Mouse (Mus musculus) limb, embryonic 12.5 days (tissue): Measurements from ENCODE around the gene Bpnt1. TPM values are rescaled to one million over a fixed set of nuclear protein-coding genes. Genes with fewer than 3 reads are reported as not detected.

Experiments used
- ATAC-seq: fragments of 200-750 bp; cut with Nextera tagmentation; 2 replicates; pipeline ENCODE4 v1.8.0; 2017; ENCODE audit warnings: low read depth, moderate TSS enrichment; ENCODE audit not compliant: insufficient number of reproducible peaks, insufficient read depth, low FRiP score, low TSS enrichment
- H3K27ac ChIP-seq: fragments of 300-500 bp; sonication (generic); 2 replicates; pipeline ENCODE4 v1.5.1; 2016; ENCODE audit warnings: mild to moderate bottlenecking, moderate library complexity
- H3K27me3 ChIP-seq: fragments of 300-500 bp; sonication (generic); 2 replicates; pipeline ENCODE4 v1.6.1; 2016; ENCODE audit warnings: mild to moderate bottlenecking, moderate library complexity
- H3K36me3 ChIP-seq: fragments of 300-500 bp; sonication (generic); 2 replicates; pipeline ENCODE4 v1.6.1; 2016; ENCODE audit warnings: mild to moderate bottlenecking, moderate library complexity
- H3K4me1 ChIP-seq: fragments of 300-500 bp; sonication (generic); replicated peaks from 2 replicates; pipeline ENCODE4 v1.6.1; 2016
- H3K4me2 ChIP-seq: fragments of 300-500 bp; sonication (generic); 2 replicates; pipeline ENCODE4 v1.6.1; 2016; ENCODE audit warnings: mild to moderate bottlenecking, moderate library complexity
- H3K4me3 ChIP-seq: fragments of 300-500 bp; sonication (generic); replicated peaks from 2 replicates; pipeline ENCODE4 v1.5.1; 2016; ENCODE audit warnings: mild to moderate bottlenecking
- H3K9ac ChIP-seq: fragments of 300-500 bp; sonication (generic); replicated peaks from 2 replicates; pipeline ENCODE4 v1.6.1; 2016; ENCODE audit warnings: mild to moderate bottlenecking, moderate library complexity
- H3K9me3 ChIP-seq: fragments of 300-500 bp; sonication (generic); 2 replicates; pipeline ENCODE4 v1.6.1; 2016; ENCODE audit warnings: mild to moderate bottlenecking, moderate library complexity
- WGBS: fragments of 180-500 bp; shearing (Covaris S2); methylation state at CpG from one replicate; pipeline ENCODE4 v1.1.7; 2016; 5-methylcytosine and 5-hydroxymethylcytosine counted together
- microRNA counts: library from miRNA; unstranded; fragments of <30 nt; microRNA quantifications from one replicate; lab custom pipeline; 2017
- microRNA-seq: library from miRNA; unstranded; fragments of <30 nt; microRNA quantifications from one replicate; pipeline ENCODE4, GENCODE M21; 2017
- polyA plus RNA-seq: library from polyadenylated mRNA; unstranded; fragments of >200 nt; fragmentation: Nextera tagmentation; extraction: Ambion mirVana; gene quantifications from 2 replicates; pipeline ENCODE4 v1.2.1, GENCODE M21; 2016

The Bpnt1 gene
- polyA plus RNA-seq, 1 experiment from 2014 or later: 23.7 TPM

DNA sequence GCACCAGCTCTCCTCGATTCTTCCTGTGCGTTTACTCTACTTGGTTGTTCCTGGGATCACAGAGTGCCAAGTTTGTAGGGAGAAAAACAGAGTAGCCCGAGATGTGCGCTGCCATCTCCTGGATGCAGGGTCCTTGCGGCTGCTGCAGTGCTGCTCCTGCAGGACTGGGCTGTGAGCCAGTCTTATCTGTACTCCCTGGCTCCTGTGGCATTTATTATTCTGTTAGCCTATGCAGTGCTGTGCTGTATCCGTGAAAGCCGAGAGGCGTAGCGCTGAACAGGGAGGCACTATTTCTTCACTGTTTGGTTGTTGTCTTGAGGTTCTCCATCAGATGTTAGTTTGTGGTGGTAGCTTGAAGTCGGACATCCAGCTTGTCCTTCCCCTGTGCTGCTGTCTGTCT lies 74.0 kb downstream of the Bpnt1 start:
- no peak for ATAC-seq
- no peak overlapping the region for H3K4me3 ChIP-seq
- H3K4me2 ChIP-seq: no peak overlapping the region
- H3K36me3 ChIP-seq: peaks cover 87% of the 10 kb centered on the region
- no peaks in the 10 kb centered on the region for H3K9me3 ChIP-seq
- H3K9ac ChIP-seq: no peak overlapping the region
- H3K27ac ChIP-seq: no peak overlapping the region
- no peaks in the 10 kb centered on the region for H3K27me3 ChIP-seq
- 94% methylated on average over 10 of the region's 10 CpGs for WGBS
- no peaks in the 10 kb centered on the region for H3K4me1 ChIP-seq

MicroRNAs within 50 kb of the gene (microRNA counts, 519-probe panel; counts per million panel counts)
- microRNA mmu-miR-194 (lab: Ali Mortazavi, UCI): not detected

Small RNA genes within 50 kb of the gene (microRNA-seq; reads per million reads assigned to microRNA genes)
- gene Mir194-1 (not detected), gene Mir215 (0.70 reads per million)

Other genes with a start within 250 kb of the Bpnt1 start
- 24.6 and 24.7 TPM in 2 replicates for gene Rab3gap2, start 128.0 kb upstream of the Bpnt1 start, polyA plus RNA-seq
- 30.3 and 30.7 TPM in 2 replicates for gene Iars2, start 2.8 kb upstream of the Bpnt1 start, polyA plus RNA-seq
- 148 and 151 TPM in 2 replicates for gene Eprs, start 30.9 kb downstream of the Bpnt1 start, polyA plus RNA-seq
- 0.39 and 0.54 TPM in 2 replicates for gene Slc30a10, start 122.7 kb downstream of the Bpnt1 start, polyA plus RNA-seq